Mouse (Mus musculus) ovary, postnatal 10 days (tissue): ENCODE data around the gene Rfxap.
"Not testable (repeated sequence)": the region's sequence is repeated elsewhere in the genome, so short reads cannot be mapped to it uniquely, and the experiment has no call there.

Experiments
- DNase-seq: peaks from one replicate; pipeline ENCODE4 v3.0.0; 2022; ENCODE audit warnings: low spot score

Gene Rfxap

GRCm38 (mm10) chr3:54766811-54767210, 40.8 kb downstream of the Rfxap start:
- no peak for DNase-seq

- DNase-seq: no peak
Observed at GRCm38 (mm10) chr3:54766034-54766433, 41.6 kb downstream of the Rfxap start.

DNA sequence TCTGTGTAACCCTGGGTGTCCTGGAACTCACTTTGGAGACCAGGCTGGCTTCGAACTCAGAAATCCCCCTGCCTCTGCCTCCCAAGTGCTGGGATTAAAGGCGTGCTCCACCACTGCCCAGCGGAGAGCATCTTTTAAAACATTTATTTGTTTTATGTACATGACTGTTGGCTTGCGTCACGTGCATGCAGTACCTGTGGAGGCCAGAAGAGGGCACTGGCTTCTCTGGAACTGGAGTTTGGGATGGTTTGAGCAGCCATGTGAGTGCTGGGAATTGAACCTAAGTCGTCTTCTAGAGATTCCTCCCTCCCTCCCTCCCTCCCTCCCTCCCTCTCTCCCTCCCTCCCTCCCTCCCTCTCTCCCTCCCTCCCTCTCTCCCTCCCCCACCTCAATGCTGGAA, 42.1 kb downstream of the Rfxap start:
- DNase-seq: not testable (repeated sequence)

DNA sequence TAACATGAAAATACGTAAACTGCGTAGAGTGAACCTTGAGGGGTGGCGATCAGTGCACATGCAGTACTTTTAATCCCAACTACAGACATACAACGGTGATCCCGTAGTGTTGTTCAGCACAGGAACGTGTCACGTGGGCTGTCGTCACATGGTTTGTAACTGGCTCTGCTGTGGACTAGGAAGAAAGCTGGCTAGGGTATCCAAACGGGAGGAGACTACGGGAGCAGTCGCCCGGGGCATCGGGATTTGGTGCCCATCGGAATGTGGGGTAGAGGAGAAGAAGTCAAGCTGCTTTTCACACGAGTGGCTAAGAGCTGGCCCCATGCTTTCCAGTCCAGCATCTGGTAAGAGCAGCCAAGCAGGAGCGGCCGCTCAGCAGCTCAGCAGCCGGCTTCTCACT, 43.2 kb downstream of the Rfxap start:
- no peak for DNase-seq

- DNase-seq: no peak
Observed at GRCm38 (mm10) chr3:54761258-54761657, 46.3 kb downstream of the Rfxap start.

GRCm38 (mm10) chr3:54760321-54761115, 47.1 kb downstream of the Rfxap start:
- no peak for DNase-seq

- DNase-seq: no peak
Observed at GRCm38 (mm10) chr3:54759211-54759610, 48.4 kb downstream of the Rfxap start.

- no peak for DNase-seq
Observed at GRCm38 (mm10) chr3:54757446-54757845, 50.1 kb downstream of the Rfxap start.

GRCm38 (mm10) chr3:54756058-54756457, 51.5 kb downstream of the Rfxap start:
- no peak for DNase-seq

DNA sequence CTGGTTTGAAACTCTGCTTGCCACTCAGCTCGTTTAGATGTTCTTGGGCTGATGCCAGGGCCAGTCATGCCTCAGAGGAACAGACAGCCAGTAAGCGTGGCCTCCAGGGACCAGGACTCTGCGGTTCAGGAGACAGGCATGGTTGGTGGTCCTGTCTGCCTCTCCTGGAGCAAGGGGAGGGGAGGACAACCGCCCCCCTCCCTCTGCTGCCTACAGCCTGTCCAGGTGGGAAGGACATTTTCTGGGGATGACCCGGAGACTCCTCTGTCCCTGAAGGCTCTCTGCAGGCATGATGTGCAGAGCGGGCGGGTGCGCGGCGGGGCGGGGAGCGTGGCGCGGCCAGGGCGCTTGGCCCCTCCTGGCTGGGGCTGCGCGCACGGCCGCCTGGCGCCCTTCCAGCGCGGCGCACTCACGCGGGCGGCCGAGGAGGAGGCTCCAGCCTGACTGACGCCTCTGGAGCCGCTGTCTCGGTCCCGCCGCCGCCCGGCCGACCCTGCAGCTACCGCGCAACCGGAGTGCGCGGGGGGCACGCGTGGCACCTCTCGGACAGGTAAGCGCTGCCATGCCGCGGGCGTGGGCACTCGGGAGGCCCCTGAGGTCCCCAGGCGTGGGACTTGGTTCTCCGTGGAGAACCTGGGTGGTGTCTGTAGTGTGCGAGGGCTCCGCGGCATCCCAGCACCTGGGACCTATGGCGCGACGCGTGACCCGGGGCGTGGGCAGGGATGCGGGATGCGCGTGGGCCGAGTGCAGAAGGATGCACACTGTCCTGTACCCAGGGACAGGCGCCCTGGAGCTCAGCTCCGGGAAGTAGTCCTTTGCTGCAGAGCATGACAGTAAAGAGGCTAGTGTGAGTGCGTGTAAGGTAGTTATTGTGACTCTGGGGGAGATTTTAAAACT, 52.2 kb downstream of the Rfxap start, which contains the start of gene Smad9:
Smad9 (plus strand) TSS at position 438 of the 897 bp plus-strand sequence.
- peak; percentile 21 for DNase-seq

DNA sequence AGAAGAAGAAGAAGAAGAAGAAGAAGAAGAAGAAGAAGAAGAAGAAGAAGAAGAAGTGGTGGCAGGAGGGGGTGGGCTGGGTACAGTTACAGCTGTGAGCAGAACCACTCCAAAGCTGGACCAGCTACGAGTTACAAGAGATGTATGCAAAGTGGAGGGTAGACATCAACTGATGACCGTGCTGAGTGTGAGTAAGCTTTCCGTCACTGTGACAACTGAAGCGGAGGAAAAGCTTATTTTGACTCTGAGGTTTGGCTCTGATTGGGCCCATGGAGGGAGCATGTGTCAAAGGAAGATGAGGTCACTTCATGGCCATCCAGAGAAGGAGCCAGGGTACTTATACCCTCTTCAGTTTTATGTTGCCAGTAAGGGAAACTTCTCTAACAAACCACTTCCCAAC, 54.2 kb downstream of the Rfxap start:
- no peak for DNase-seq
